31 mouse cellular contexts compared by ENCODE assay signal in genomic region chr15:4726830-4727310, GRCm38 (mm10). TPM values are rescaled to one million over a fixed set of nuclear protein-coding genes. Genes with fewer than 3 reads are reported as not detected.
DNase-seq lines count a peak whose midpoint lies in the region; ATAC-seq and TF ChIP-seq lines count a peak whose summit lies in the region.
"Had no signal": no experiment of that assay in that cellular context is flagged by ENCODE, and none has a peak within 500 bp of the region (broad histone marks: within the 10 kb centered on the region; RNA-seq: fewer than 3 reads in every experiment).

Gene C6 (plus strand): TSS chr15:4727175.

- peak; percentile 23; the same call in 1 of the 2 replicates for ATAC-seq in liver, postnatal 0 days
- ATAC-seq in lung, postnatal 0 days: peak; percentile 57
- ATAC-seq: forebrain, embryonic 14.5 days; forebrain, postnatal 0 days; Patski had no signal

- H3K36me3 ChIP-seq in liver, postnatal 0 days (replicated peaks; ENCODE audit: insufficient read depth, low read length): no peaks in the 10 kb centered on the region
- no peaks in the 10 kb centered on the region for H3K36me3 ChIP-seq in lung, postnatal 0 days (ENCODE audit: insufficient read depth, low read length)
- H3K36me3 ChIP-seq: embryonic facial prominence, embryonic 12.5 days; embryonic facial prominence, embryonic 15.5 days; G1E; hindbrain, embryonic 12.5 days; hindbrain, embryonic 15.5 days had no signal

- no peak for TF ChIP-seq CTCF in liver, postnatal 0 days (IDR thresholded peaks at IDR 0.05; ENCODE audit: low read depth)
- no peak for TF ChIP-seq CTCF in lung, postnatal 0 days (IDR thresholded peaks at IDR 0.05)

- 63% methylated on average over 9 of the region's 9 CpGs for WGBS in liver, postnatal 0 days (ENCODE audit: insufficient replicate concordance)
- 62% methylated on average over 9 of the region's 9 CpGs for WGBS in lung, postnatal 0 days

- no peaks in the 10 kb centered on the region for H3K9me3 ChIP-seq in liver, postnatal 0 days (ENCODE audit: low read length)
- H3K9me3 ChIP-seq in lung, postnatal 0 days (ENCODE audit: low read length): no peaks in the 10 kb centered on the region
- H3K9me3 ChIP-seq: embryonic facial prominence, embryonic 12.5 days; embryonic facial prominence, embryonic 15.5 days; G1E; hindbrain, embryonic 12.5 days; hindbrain, embryonic 15.5 days had no signal

- no peak for DNase-seq in adrenal gland, adult 2 months
- DNase-seq in adrenal gland, postnatal 36 days: no peak
- DNase-seq in liver, postnatal 0 days: no peak
- DNase-seq in liver: no peak
- DNase-seq in lung, postnatal 0 days (ENCODE audit: low spot score): peak; percentile 54
- DNase-seq in lung, postnatal 4 days: no peak
- no peak for DNase-seq in left cerebral cortex, adult 18-20 months (ENCODE audit: low spot score in 2 of 2)
- DNase-seq: adrenal gland, postnatal 25 days; B cell, adult 2 months; cerebellum, adult 18-20 months; cerebellum, adult 9-11 months; cerebellum, postnatal 25 days; forebrain, postnatal 0 days; gastrocnemius, adult 2 months; gastrocnemius, postnatal 14 days; heart, adult 11 months had no signal

- no peak within 1 kb of the TSS for H3K4me2 ChIP-seq in liver, postnatal 0 days (ENCODE audit: low read depth, low read length)
- H3K4me2 ChIP-seq in lung, postnatal 0 days (replicated peaks; ENCODE audit: low read depth, low read length): no peak within 1 kb of the TSS
- H3K4me2 ChIP-seq: embryonic facial prominence, embryonic 12.5 days; embryonic facial prominence, embryonic 15.5 days; heart, embryonic 11.5 days; hindbrain, embryonic 12.5 days; hindbrain, embryonic 15.5 days had no signal

- H3K27ac ChIP-seq in liver, postnatal 0 days (ENCODE audit: low read depth): 0 out of 2 replicates have a peak within 1 kb of the TSS, but pooled peaks have one; percentile 16
- H3K27ac ChIP-seq in lung, postnatal 0 days (ENCODE audit: low read length): no peak within 1 kb of the TSS
- H3K27ac ChIP-seq: embryonic facial prominence, embryonic 12.5 days; embryonic facial prominence, embryonic 15.5 days; gastrocnemius, adult 2 months; hindbrain, embryonic 12.5 days; hindbrain, embryonic 15.5 days had no signal

- no peak within 1 kb of the TSS for H3K4me3 ChIP-seq in liver, postnatal 0 days (ENCODE audit: low read depth, low read length)
- no peak within 1 kb of the TSS for H3K4me3 ChIP-seq in lung, postnatal 0 days (ENCODE audit: low read depth, low read length)
- H3K4me3 ChIP-seq: embryonic facial prominence, embryonic 12.5 days; embryonic facial prominence, embryonic 15.5 days; gastrocnemius, adult 2 months; hindbrain, embryonic 12.5 days; hindbrain, embryonic 15.5 days had no signal

- no peaks in the 10 kb centered on the region for H3K4me1 ChIP-seq in liver, postnatal 0 days (ENCODE audit: insufficient read depth)
- no peaks in the 10 kb centered on the region for H3K4me1 ChIP-seq in lung, postnatal 0 days (ENCODE audit: insufficient read depth, low read depth, low read length)
- H3K4me1 ChIP-seq: embryonic facial prominence, embryonic 12.5 days; embryonic facial prominence, embryonic 15.5 days; hindbrain, embryonic 12.5 days; hindbrain, embryonic 15.5 days had no signal

- H3K27me3 ChIP-seq in liver, postnatal 0 days (ENCODE audit: insufficient read depth, low read length): no peaks in the 10 kb centered on the region
- H3K27me3 ChIP-seq in lung, postnatal 0 days (replicated peaks; ENCODE audit: insufficient read depth, low read length): no peaks in the 10 kb centered on the region
- H3K27me3 ChIP-seq: CH12.LX; embryonic facial prominence, embryonic 12.5 days; embryonic facial prominence, embryonic 15.5 days; hindbrain, embryonic 12.5 days; hindbrain, embryonic 15.5 days had no signal

- no peak for TF ChIP-seq EP300 in liver, postnatal 0 days (IDR thresholded peaks at IDR 0.05; ENCODE audit: low read depth)
- no peak; the same call in 1 of the 2 replicates for TF ChIP-seq EP300 in lung, postnatal 0 days (IDR thresholded peaks at IDR 0.05)

- H3K9ac ChIP-seq in liver, postnatal 0 days (replicated peaks): no peak within 1 kb of the TSS
- no peak within 1 kb of the TSS for H3K9ac ChIP-seq in lung, postnatal 0 days (replicated peaks; ENCODE audit: low read depth)
- H3K9ac ChIP-seq: embryonic facial prominence, embryonic 12.5 days; embryonic facial prominence, embryonic 15.5 days; forebrain, postnatal 0 days; hindbrain, embryonic 12.5 days; hindbrain, embryonic 15.5 days had no signal

RNA-seq across cellular contexts. Expression of gene C6, which starts in this region (rescaled TPM):
- total RNA-seq in adrenal gland, adult 2 months (2021): 10 to 100 TPM; 12.7 to 16.8 TPM
- 0.54 and 0.59 TPM in 2 replicates for polyA plus RNA-seq in adrenal gland, adult 2 months (2012; rRNA removed)
- total RNA-seq in adrenal gland, postnatal 36 days (2021): 10 to 100 TPM in 1 of 2 experiments, 1 to 10 TPM in 1; 8.8 to 15.7 TPM
- polyA plus RNA-seq in liver, postnatal 0 days (2015; fragmentation: Nextera tagmentation; extraction: Ambion mirVana): 4.1 and 5.6 TPM in 2 replicates
- 21.0 and 22.3 TPM in 2 replicates for polyA plus RNA-seq in lung, postnatal 0 days (2015; fragmentation: Nextera tagmentation; extraction: Ambion mirVana)
- total RNA-seq in left cerebral cortex, adult 18-20 months (2021): not detected
- total RNA-seq: CH12.LX; common myeloid progenitor, adult 5-6 weeks; hematopoietic stem cell, adult 5-6 weeks had no signal
- polyA plus RNA-seq: embryonic facial prominence, embryonic 12.5 days; forebrain, embryonic 11.5 days; forebrain, embryonic 14.5 days; frontal cortex, adult 2 months; G1E; heart, embryonic 11.5 days; heart, embryonic 14.5 days; heart, postnatal 0 days; hindbrain, embryonic 12.5 days; hindbrain, embryonic 15.5 days had no signal

Comparison
In these comparisons a context has a peak if more than half of its experiments do, and no peak if none do; other contexts are left out.
1. RNA of gene C6 (total RNA-seq): 12.7 to 16.8 TPM in adrenal gland, adult 2 months and 8.8 to 15.7 TPM in adrenal gland, postnatal 36 days; not detected in left cerebral cortex, adult 18-20 months; every median in the first group is over 4 times any median in the second.